Mouse (Mus musculus) embryonic facial prominence, embryonic 12.5 days (tissue): Measurements from ENCODE around the gene Klhdc2. TPM values are rescaled to one million over a fixed set of nuclear protein-coding genes. Genes with fewer than 3 reads are reported as not detected.

Experiments used
- polyA plus RNA-seq: library from polyadenylated mRNA; unstranded; fragments of >200 nt; fragmentation: Nextera tagmentation; extraction: Ambion mirVana; gene quantifications from 2 replicates; pipeline ENCODE4 v1.2.1, GENCODE M21; 2016

The Klhdc2 gene
- polyA plus RNA-seq, 1 experiment from 2014 or later, result 199 TPM

Other genes with a start within 250 kb of the Klhdc2 start
- gene Rps29, start 137.5 kb upstream of the Klhdc2 start, polyA plus RNA-seq, result 1,602 and 1,617 TPM in 2 replicates
- 23.6 and 23.9 TPM in 2 replicates for gene Lrr1, start 127.9 kb upstream of the Klhdc2 start, polyA plus RNA-seq
- 491 and 498 TPM in 2 replicates for gene Rpl36al, start 112.6 kb upstream of the Klhdc2 start, polyA plus RNA-seq
- 56.9 TPM in 2 replicates for gene Mgat2, start 112.5 kb upstream of the Klhdc2 start, polyA plus RNA-seq
- 31.3 and 37.5 TPM in 2 replicates for gene Gm49383, start 99.6 kb upstream of the Klhdc2 start, polyA plus RNA-seq
- 14.6 and 15.0 TPM in 2 replicates for gene Dnaaf2, start 98.3 kb upstream of the Klhdc2 start, polyA plus RNA-seq
- 29.7 and 37.8 TPM in 2 replicates for gene Gm49384, start 92.4 kb upstream of the Klhdc2 start, polyA plus RNA-seq
- gene Pole2, start 68.5 kb upstream of the Klhdc2 start, polyA plus RNA-seq, result 25.8 and 26.7 TPM in 2 replicates
- 5.6 and 7.5 TPM in 2 replicates for gene Klhdc1, start 55.5 kb upstream of the Klhdc2 start, polyA plus RNA-seq
- 94.1 and 95.4 TPM in 2 replicates for gene Nemf, start 60.5 kb downstream of the Klhdc2 start, polyA plus RNA-seq
- gene Arf6, start 75.5 kb downstream of the Klhdc2 start, polyA plus RNA-seq, result 68.5 and 72.2 TPM in 2 replicates
- 2.4 and 3.7 TPM in 2 replicates for gene Gm9887, start 75.8 kb downstream of the Klhdc2 start, polyA plus RNA-seq